Mouse (Mus musculus) brain, adult 2 months (tissue): ENCODE measurements around the gene Urad.

Experiments
- DNase-seq: peaks from one replicate; pipeline ENCODE4 v3.0.0; 2011; ENCODE audit warnings: low read depth, low spot score

Gene Urad

GRCm38 (mm10) chr5:147300917-147301780, 21.1 kb downstream of the Urad start:
- DNase-seq: no peak

GRCm38 (mm10) chr5:147300001-147300363, 22.3 kb downstream of the Urad start:
- no peak for DNase-seq

GRCm38 (mm10) chr5:147299255-147300000, 22.8 kb downstream of the Urad start:
- DNase-seq: peak; percentile 63

- no peak for DNase-seq
These were observed 25.0 kb downstream of the Urad start for GRCm38 (mm10) chr5:147297249-147297648.

- peak; percentile 15 for DNase-seq
These were observed 28.1 kb downstream of the Urad start for GRCm38 (mm10) chr5:147294121-147294520.

GRCm38 (mm10) chr5:147293127-147293910, 28.9 kb downstream of the Urad start:
- peak; percentile 74 for DNase-seq

- DNase-seq: no peak
These were observed 29.6 kb downstream of the Urad start for GRCm38 (mm10) chr5:147292506-147293120.

- DNase-seq: no peak
These were observed 30.3 kb downstream of the Urad start for GRCm38 (mm10) chr5:147291764-147292505.

- no peak for DNase-seq
These were observed 37.9 kb downstream of the Urad start for GRCm38 (mm10) chr5:147284365-147284764.

- no peak for DNase-seq
These were observed 44.7 kb downstream of the Urad start for GRCm38 (mm10) chr5:147277547-147277925.

GRCm38 (mm10) chr5:147276701-147277546, 45.3 kb downstream of the Urad start:
- DNase-seq: no peak

GRCm38 (mm10) chr5:147275761-147276160, 46.5 kb downstream of the Urad start:
- DNase-seq: no peak

- DNase-seq: no peak
These were observed 47.8 kb downstream of the Urad start for GRCm38 (mm10) chr5:147274174-147275141.

- DNase-seq: no peak
These were observed 49.4 kb downstream of the Urad start for GRCm38 (mm10) chr5:147272808-147273345.

- no peak for DNase-seq
These were observed 50.0 kb downstream of the Urad start for GRCm38 (mm10) chr5:147272046-147272807.

GRCm38 (mm10) chr5:147270673-147271655, 51.3 kb downstream of the Urad start:
- no peak for DNase-seq
